Mouse (Mus musculus) liver, postnatal 0 days (tissue): ENCODE data around the gene Zc2hc1c.

ENCODE experiments used
- CTCF ChIP-seq: sonication (generic); IDR thresholded peaks from 2 replicates; pipeline ENCODE4 v1.5.1; 2016; ENCODE audit warnings: antibody characterized with exemption, low read depth
- EP300 ChIP-seq: IDR thresholded peaks from 2 replicates; pipeline ENCODE4 v1.6.1; 2016; ENCODE audit warnings: antibody characterized with exemption, low read depth, mild to moderate bottlenecking

GRCm38 (mm10) chr12:85295506-85295905 lies 7.1 kb downstream of the Zc2hc1c start:
- TF ChIP-seq CTCF = no peak
- TF ChIP-seq EP300 = no peak
